Mouse (Mus musculus) neural tube, embryonic 13.5 days (tissue): ENCODE data around the gene Klf16. TPM values are rescaled to one million over a fixed set of nuclear protein-coding genes. Genes with fewer than 3 reads are reported as not detected.

Experiments used
- ATAC-seq: fragments of 200-750 bp; cut with Nextera tagmentation; 2 replicates; pipeline ENCODE4 v1.8.0; 2017; ENCODE audit warnings: low read depth, mild to moderate bottlenecking, moderate TSS enrichment, moderate library complexity
- H3K27ac ChIP-seq: fragments of 300-500 bp; sonication (generic); replicated peaks from 2 replicates; pipeline ENCODE4 v1.5.1; 2015; ENCODE audit warnings: moderate library complexity, mild to moderate bottlenecking, inconsistent platforms
- H3K27me3 ChIP-seq: fragments of 300-500 bp; sonication (generic); 2 replicates; pipeline ENCODE4 v1.6.1; 2015; ENCODE audit warnings: mild to moderate bottlenecking, inconsistent platforms
- H3K36me3 ChIP-seq: fragments of 300-500 bp; sonication (generic); 2 replicates; pipeline ENCODE4 v1.6.1; 2015; ENCODE audit warnings: mild to moderate bottlenecking, inconsistent platforms
- H3K4me1 ChIP-seq: fragments of 300-500 bp; sonication (generic); replicated peaks from 2 replicates; pipeline ENCODE4 v1.6.1; 2015; ENCODE audit warnings: inconsistent platforms
- H3K4me2 ChIP-seq: fragments of 300-500 bp; sonication (generic); 2 replicates; pipeline ENCODE4 v1.6.1; 2015; ENCODE audit warnings: inconsistent platforms, mild to moderate bottlenecking, moderate library complexity
- H3K4me3 ChIP-seq: fragments of 300-500 bp; sonication (generic); 2 replicates; pipeline ENCODE4 v1.5.1; 2015; ENCODE audit warnings: mild to moderate bottlenecking, inconsistent platforms
- H3K9ac ChIP-seq: fragments of 300-500 bp; sonication (generic); 2 replicates; pipeline ENCODE4 v1.6.1; 2015; ENCODE audit warnings: moderate library complexity, mild to moderate bottlenecking, inconsistent platforms
- H3K9me3 ChIP-seq: fragments of 300-500 bp; sonication (generic); 2 replicates; pipeline ENCODE4 v1.6.1; 2016; ENCODE audit warnings: inconsistent platforms
- WGBS: fragments of 180-500 bp; shearing (Covaris S2); methylation state at CpG from one replicate; pipeline ENCODE4 v1.1.7; 2015; 5-methylcytosine and 5-hydroxymethylcytosine counted together
- polyA plus RNA-seq: library from polyadenylated mRNA; unstranded; fragments of >200 nt; fragmentation: Nextera tagmentation; extraction: Ambion mirVana; gene quantifications from 2 replicates; pipeline ENCODE4 v1.2.1, GENCODE M21; 2015

Klf16 gene
- 4.9 and 5.5 TPM in 2 replicates for polyA plus RNA-seq

GRCm38 (mm10) chr10:80577195-80578130 lies at the start of gene Klf16:
Klf16 (minus strand) TSS chr10:80577321.
- peak; percentile 81 for ATAC-seq
- H3K36me3 ChIP-seq = peaks cover 10% of the 10 kb centered on the region; the same call in 1 of the 2 replicates

GRCm38 (mm10) chr10:80625764-80626163 lies 48.6 kb upstream of the Klf16 start:
- H3K9ac ChIP-seq = no peak overlapping the region
- ATAC-seq = no peak
- WGBS = 84% methylated on average over 4 of the region's 4 CpGs
- H3K4me1 ChIP-seq = peaks cover 63% of the 10 kb centered on the region
- 0 out of 2 replicates have a peak, but pooled peaks cover 6% of the 10 kb centered on the region for H3K36me3 ChIP-seq
- H3K4me3 ChIP-seq = no peak overlapping the region
- H3K4me2 ChIP-seq = no peak overlapping the region
- no peaks in the 10 kb centered on the region for H3K27me3 ChIP-seq
- no peak overlapping the region for H3K27ac ChIP-seq
- no peaks in the 10 kb centered on the region for H3K9me3 ChIP-seq

More at GRCm38 (mm10) chr10:80577195-80578130, at the start of gene Klf16:
- peaks cover 57% of the 10 kb centered on the region for H3K4me1 ChIP-seq
- no peaks in the 10 kb centered on the region for H3K27me3 ChIP-seq
- H3K9ac ChIP-seq = peak within 1 kb of the TSS; percentile 89
- no peaks in the 10 kb centered on the region for H3K9me3 ChIP-seq
- H3K4me2 ChIP-seq = peak within 1 kb of the TSS; percentile 91
- H3K4me3 ChIP-seq = peak within 1 kb of the TSS; percentile 63
- peak within 1 kb of the TSS; percentile 87 for H3K27ac ChIP-seq
- 1% methylated on average over 83 of the region's 97 CpGs for WGBS

GRCm38 (mm10) chr10:80623457-80624191 lies 46.5 kb upstream of the Klf16 start:
- no peaks in the 10 kb centered on the region for H3K9me3 ChIP-seq
- H3K36me3 ChIP-seq = no peaks in the 10 kb centered on the region
- peak overlapping the region; percentile 86 for H3K27ac ChIP-seq
- peak overlapping the region; percentile 90 for H3K4me3 ChIP-seq
- no peak for ATAC-seq
- peaks cover 52% of the 10 kb centered on the region for H3K4me1 ChIP-seq
- peak overlapping the region; percentile 100 for H3K4me2 ChIP-seq
- WGBS = 20% methylated on average over 15 of the region's 15 CpGs
- peak overlapping the region; percentile 96 for H3K9ac ChIP-seq
- H3K27me3 ChIP-seq = no peaks in the 10 kb centered on the region

GRCm38 (mm10) chr10:80622661-80623456 lies 45.7 kb upstream of the Klf16 start, which contains the start of gene Csnk1g2:
Csnk1g2 (plus strand) TSS chr10:80622838.
- peak; percentile 26 for ATAC-seq
- H3K27me3 ChIP-seq = no peaks in the 10 kb centered on the region
- peak within 1 kb of the TSS; percentile 96 for H3K9ac ChIP-seq
- peaks cover 47% of the 10 kb centered on the region for H3K4me1 ChIP-seq
- WGBS = under 1% methylated on average over 82 of the region's 85 CpGs
- no peaks in the 10 kb centered on the region for H3K36me3 ChIP-seq
- H3K27ac ChIP-seq = peak within 1 kb of the TSS; percentile 96
- no peaks in the 10 kb centered on the region for H3K9me3 ChIP-seq
- peak within 1 kb of the TSS; percentile 100 for H3K4me2 ChIP-seq
- H3K4me3 ChIP-seq = peak within 1 kb of the TSS; percentile 90

GRCm38 (mm10) chr10:80621940-80622660 lies 45.0 kb upstream of the Klf16 start:
- peak overlapping the region; percentile 71 for H3K9ac ChIP-seq
- H3K4me2 ChIP-seq = peak overlapping the region; percentile 100
- H3K9me3 ChIP-seq = no peaks in the 10 kb centered on the region
- WGBS = under 1% methylated on average over 64 of the region's 64 CpGs
- H3K36me3 ChIP-seq = no peaks in the 10 kb centered on the region
- peak overlapping the region; percentile 96 for H3K27ac ChIP-seq
- H3K4me1 ChIP-seq = peaks cover 39% of the 10 kb centered on the region
- peak overlapping the region; percentile 90 for H3K4me3 ChIP-seq
- H3K27me3 ChIP-seq = no peaks in the 10 kb centered on the region
- ATAC-seq = peak; percentile 97

GRCm38 (mm10) chr10:80621690-80621939 lies 44.5 kb upstream of the Klf16 start:
- H3K4me1 ChIP-seq = peaks cover 39% of the 10 kb centered on the region
- H3K9me3 ChIP-seq = no peaks in the 10 kb centered on the region
- 3% methylated on average over 9 of the region's 9 CpGs for WGBS
- peak overlapping the region; percentile 90 for H3K4me3 ChIP-seq
- no peak for ATAC-seq
- H3K27ac ChIP-seq = peak overlapping the region; percentile 96
- peak overlapping the region; percentile 68 for H3K4me2 ChIP-seq
- peak overlapping the region; percentile 71 for H3K9ac ChIP-seq
- no peaks in the 10 kb centered on the region for H3K36me3 ChIP-seq
- H3K27me3 ChIP-seq = no peaks in the 10 kb centered on the region

- WGBS = 55% methylated on average over 16 of the region's 16 CpGs
- Histone ChIP-seq H3K4me2 (peak overlapping the region; percentile 68), H3K9me3 (no peaks in the 10 kb centered on the region), H3K36me3 (0 out of 2 replicates have a peak, but pooled peaks cover 4% of the 10 kb centered on the region), H3K27ac (peak overlapping the region; percentile 96), H3K4me3 (peak overlapping the region; percentile 90), H3K9ac (peak overlapping the region; percentile 71), H3K27me3 (no peaks in the 10 kb centered on the region), H3K4me1 (peaks cover 39% of the 10 kb centered on the region)
- ATAC-seq = no peak; the same call in 1 of the 2 replicates
These were observed 43.9 kb upstream of the Klf16 start for GRCm38 (mm10) chr10:80620796-80621689.

GRCm38 (mm10) chr10:80620365-80620764 lies 43.2 kb upstream of the Klf16 start:
- Histone ChIP-seq H3K36me3 (peaks cover 11% of the 10 kb centered on the region), H3K4me2 (no peak overlapping the region), H3K27me3 (no peaks in the 10 kb centered on the region), H3K4me3 (no peak overlapping the region), H3K4me1 (peaks cover 32% of the 10 kb centered on the region), H3K9me3 (no peaks in the 10 kb centered on the region), H3K9ac (no peak overlapping the region), H3K27ac (no peak overlapping the region)
- WGBS = 89% methylated on average over 9 of the region's 9 CpGs
- no peak for ATAC-seq

- WGBS = 38% methylated on average over 8 of the region's 8 CpGs
- H3K27ac ChIP-seq = no peak overlapping the region
- H3K9me3 ChIP-seq = no peaks in the 10 kb centered on the region
- H3K27me3 ChIP-seq = no peaks in the 10 kb centered on the region
- 0 out of 2 replicates have a peak overlapping the region, but pooled peaks have one; percentile 34 for H3K9ac ChIP-seq
- peaks cover 25% of the 10 kb centered on the region for H3K4me1 ChIP-seq
- ATAC-seq = no peak
- H3K4me2 ChIP-seq = no peak overlapping the region
- H3K4me3 ChIP-seq = no peak overlapping the region
- peaks cover 18% of the 10 kb centered on the region for H3K36me3 ChIP-seq
These were observed 42.5 kb upstream of the Klf16 start for GRCm38 (mm10) chr10:80619465-80620244.

- no peaks in the 10 kb centered on the region for H3K9me3 ChIP-seq
These were observed 41.1 kb upstream of the Klf16 start for GRCm38 (mm10) chr10:80618181-80618580.

More at GRCm38 (mm10) chr10:80618181-80618580, 41.1 kb upstream of the Klf16 start:
- WGBS = 82% methylated on average over 9 of the region's 9 CpGs
- H3K27me3 ChIP-seq = no peaks in the 10 kb centered on the region
- peaks cover 10% of the 10 kb centered on the region for H3K4me1 ChIP-seq
- no peak overlapping the region for H3K4me3 ChIP-seq
- peaks cover 30% of the 10 kb centered on the region for H3K36me3 ChIP-seq
- H3K27ac ChIP-seq = no peak overlapping the region
- no peak overlapping the region for H3K9ac ChIP-seq
- H3K4me2 ChIP-seq = no peak overlapping the region
- no peak for ATAC-seq
